Mouse (Mus musculus): Measurements from ENCODE around the gene Sema5a. TPM values are rescaled to one million over a fixed set of nuclear protein-coding genes. Genes with fewer than 3 reads are reported as not detected.

Sema5a gene
- total and polyA plus RNA-seq, 3 experiments: 11.6 to 14.4 (median 12.5) TPM

GRCm38 (mm10) chr15:32254806-32255205 lies 10.2 kb downstream of the Sema5a start:
- DNase-seq: no peak

DNA sequence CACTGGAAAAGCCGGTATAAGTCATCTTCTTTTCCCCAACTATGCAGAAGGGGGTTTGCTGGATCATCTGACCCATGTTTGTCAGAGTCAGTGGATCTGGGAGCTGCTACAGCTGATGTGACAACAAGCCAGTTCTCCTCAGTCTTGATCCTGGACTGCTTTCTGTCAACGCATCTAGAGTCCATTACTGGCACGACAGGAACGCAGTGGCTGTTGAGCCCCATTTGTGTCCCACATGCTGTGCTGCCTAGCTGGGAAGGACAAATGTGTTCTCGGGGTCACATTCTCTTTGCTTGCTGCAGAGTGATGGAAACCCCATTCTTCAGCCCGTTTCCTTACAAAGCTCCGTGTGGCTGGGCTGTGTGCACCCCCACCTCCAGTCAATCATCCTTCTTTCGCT lies 12.7 kb downstream of the Sema5a start:
- no peak for DNase-seq

- DNase-seq: peak; percentile 16
Observed at GRCm38 (mm10) chr15:32257886-32258319, 13.3 kb downstream of the Sema5a start.

GRCm38 (mm10) chr15:32259362-32260096 lies 14.9 kb downstream of the Sema5a start:
- DNase-seq: no peak

- DNase-seq: no peak
Observed at GRCm38 (mm10) chr15:32260942-32261341, 16.3 kb downstream of the Sema5a start.

- DNase-seq: no peak
Observed at GRCm38 (mm10) chr15:32263651-32264050, 19.0 kb downstream of the Sema5a start.

DNA sequence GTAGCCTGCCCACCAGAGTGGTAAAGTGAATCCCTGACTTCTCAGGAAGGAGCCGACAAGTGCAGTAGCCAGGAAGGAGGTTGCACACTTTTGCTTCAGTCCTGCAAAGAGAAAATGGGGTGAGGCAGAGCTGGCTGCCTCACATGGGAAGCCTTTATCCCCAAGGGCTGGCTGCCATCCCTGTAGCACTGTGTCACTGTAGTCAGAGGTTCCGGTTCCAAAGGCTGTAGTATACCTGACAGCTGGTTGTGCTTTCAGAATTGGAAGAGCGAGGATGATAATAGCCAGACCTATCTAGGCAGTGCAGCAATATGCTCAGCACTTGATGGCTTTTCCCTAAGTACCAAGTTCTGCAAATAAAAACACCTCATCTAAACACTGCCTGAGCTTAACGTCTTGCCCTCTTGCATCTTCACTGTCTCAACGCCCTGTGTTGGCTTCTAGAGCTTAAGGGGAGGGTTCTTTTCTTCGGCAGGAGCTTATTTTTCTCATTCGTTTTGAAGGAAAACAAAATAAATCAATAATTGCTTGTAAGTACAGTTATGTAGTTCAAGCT lies 20.3 kb downstream of the Sema5a start:
- DNase-seq: no peak

DNA sequence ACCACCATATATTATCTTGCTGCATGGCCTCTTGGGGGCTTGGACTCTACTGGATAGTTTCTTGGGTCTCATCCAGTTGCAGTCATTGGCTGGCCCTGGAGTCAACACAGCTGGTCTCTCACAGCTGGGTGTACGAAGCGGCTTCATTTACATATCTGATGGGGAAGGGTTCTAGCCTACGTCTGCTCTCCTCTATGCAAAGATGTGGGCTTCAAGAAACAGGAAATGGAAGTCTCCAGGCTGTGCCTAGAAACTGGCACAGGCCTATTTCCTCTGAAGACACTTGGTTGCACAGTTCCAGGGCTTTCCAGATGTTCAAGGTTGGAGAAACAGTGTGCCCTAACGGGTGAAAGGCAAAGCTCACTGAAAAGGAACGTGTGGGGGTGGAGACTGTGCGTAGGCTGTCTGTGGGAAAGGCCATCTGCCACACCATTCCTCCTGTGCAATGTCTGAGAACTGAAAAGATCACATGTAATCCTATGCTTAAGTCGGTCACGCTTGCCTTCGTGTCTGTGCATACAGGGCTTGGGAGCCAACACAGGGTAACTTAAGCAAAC lies 20.8 kb downstream of the Sema5a start:
- peak; percentile 27 for DNase-seq

DNA sequence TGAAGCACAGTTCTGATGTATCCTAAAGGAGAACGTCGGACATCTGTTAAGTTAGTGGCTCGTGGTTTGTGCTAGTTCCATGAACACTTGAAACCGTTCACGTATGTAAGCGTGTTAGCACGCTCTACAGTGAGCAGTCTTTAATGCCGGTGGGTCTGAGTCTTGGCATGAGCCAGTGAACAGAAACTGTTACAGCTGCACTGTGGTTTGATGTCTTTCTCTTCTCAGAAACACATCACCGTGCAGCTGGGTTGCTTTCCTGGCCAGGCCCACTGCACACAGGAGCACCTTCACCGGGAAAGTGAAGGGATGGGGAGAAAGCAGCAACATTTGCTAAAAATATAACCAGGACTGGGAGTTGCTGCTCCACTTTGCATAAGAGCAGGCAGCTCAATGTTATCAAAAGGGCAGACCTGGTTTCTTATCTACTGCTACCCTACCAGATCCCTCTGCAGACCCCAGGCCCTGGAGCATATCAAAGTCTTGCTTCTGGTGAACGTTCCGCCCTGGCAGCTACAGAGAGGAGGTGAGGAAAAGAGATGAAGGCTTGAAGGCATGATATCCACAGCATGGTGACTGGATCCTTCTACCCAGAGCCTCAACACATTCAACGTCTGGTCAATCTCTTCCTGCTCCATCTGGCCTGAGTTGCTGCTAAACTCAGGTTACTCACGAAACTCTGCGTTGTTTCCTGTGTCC lies 21.7 kb downstream of the Sema5a start:
- no peak for DNase-seq

GRCm38 (mm10) chr15:32270106-32270505 lies 25.5 kb downstream of the Sema5a start:
- no peak for DNase-seq

- DNase-seq: no peak
Observed at GRCm38 (mm10) chr15:32273925-32274324, 29.3 kb downstream of the Sema5a start.

DNA sequence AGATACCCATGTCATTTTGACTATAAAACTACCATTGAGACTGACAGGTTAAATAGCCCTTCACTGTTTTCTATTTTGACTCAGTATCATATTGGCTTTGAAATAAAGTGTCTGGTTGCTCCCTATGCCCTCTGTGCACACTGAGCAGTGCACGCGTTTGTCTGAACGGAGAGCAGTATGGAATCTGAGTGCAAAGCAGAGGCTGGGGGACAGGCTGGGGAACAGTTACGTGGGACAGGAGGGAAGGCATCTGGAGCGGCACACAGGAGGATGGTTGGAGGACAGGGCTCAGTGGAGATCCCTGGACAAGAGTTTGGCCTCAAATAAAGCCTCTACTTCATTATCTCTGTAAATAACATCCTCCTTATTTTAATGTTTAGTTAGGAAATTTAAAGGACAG lies 30.4 kb downstream of the Sema5a start:
- DNase-seq: no peak

DNA sequence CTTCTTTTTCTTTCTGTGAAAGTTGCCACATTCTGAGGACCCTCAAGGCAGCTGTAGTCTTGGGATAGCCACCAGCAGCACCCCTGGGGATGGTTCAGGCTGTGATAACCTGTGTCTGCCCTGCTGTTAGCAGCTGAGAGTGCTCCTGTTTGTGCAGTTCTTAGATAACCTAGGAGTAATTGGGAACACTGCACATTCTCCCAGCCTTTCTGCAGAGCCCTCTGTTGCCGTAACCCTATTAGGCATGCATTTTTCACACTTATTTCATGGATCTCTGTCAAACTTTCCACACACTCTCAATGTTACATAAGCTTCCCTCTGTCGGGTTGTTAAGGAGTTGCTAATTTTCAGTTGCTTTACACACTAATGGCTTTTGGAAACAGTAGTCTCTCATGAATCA lies 34.0 kb downstream of the Sema5a start:
- no peak for DNase-seq

DNA sequence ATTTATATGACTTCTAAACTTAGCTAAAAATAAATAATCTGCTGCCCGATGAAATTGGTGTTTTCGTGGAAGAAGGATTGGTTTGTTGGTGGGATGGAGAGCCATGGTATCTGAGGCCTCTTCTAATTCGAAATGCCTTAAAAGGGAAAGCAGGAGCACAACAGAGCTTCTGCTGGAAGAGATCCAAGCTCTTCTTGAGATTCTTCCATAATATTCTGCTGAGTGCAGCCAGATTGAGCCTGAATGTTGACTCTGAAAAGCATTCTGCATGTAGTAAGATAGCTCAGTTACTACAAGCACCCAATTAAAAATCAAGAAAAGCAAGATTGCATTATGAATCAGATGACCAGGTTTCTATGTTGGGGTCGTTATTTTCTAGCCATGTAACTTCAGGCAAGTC lies 36.8 kb downstream of the Sema5a start:
- no peak for DNase-seq

- peak; percentile 25 for DNase-seq
Observed at GRCm38 (mm10) chr15:32284688-32285087, 40.1 kb downstream of the Sema5a start.

DNA sequence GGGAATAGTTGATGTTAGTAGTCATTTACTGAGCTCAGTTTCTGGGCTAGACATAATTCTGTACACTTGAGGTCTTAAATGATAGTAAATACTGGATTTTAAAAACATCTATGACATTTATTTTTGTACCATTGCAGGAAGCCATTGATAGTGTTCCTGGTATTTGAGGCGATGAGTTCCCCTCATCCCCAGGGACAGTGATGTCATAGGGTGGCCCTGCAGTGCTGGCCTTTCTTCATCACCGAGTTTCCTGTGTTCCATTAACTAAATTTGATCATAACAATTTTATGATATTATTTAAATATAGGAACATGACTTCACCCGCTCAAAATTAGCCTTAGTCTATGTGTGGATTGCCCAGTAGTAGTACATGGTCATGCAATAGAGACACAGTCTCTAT lies 41.7 kb downstream of the Sema5a start:
- DNase-seq: no peak

- DNase-seq: peak; percentile 59
Observed at GRCm38 (mm10) chr15:32288480-32288879, 43.9 kb downstream of the Sema5a start.

GRCm38 (mm10) chr15:32291000-32291399 lies 46.4 kb downstream of the Sema5a start:
- DNase-seq: no peak

- DNase-seq: no peak
Observed at GRCm38 (mm10) chr15:32296523-32296922, 51.9 kb downstream of the Sema5a start.

- DNase-seq: no peak
Observed at GRCm38 (mm10) chr15:32297266-32297665, 52.7 kb downstream of the Sema5a start.

DNA sequence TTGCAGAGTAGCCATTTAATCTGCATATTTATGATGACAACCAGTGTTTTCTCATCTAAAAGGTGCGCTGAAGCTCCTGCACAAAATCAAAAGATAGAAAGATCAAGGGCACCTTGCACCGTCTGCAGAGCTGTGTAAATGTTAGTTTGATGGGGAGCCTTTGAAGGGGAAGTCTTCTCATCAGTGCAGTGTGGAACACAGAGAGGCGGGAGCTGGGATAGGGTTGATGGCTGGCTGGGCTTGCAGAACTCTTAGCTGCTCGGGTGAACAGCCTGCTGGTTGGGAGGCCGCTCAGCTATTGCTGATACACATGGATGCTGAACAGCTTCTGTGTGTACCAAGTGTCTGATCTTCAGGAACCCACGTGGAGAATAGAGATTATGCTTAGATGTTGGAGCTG lies 53.9 kb downstream of the Sema5a start:
- DNase-seq: no peak

- DNase-seq: no peak
Observed at GRCm38 (mm10) chr15:32300991-32301390, 56.4 kb downstream of the Sema5a start.

Data from adrenal gland, adult 2 months (tissue).